Mouse (Mus musculus): ENCODE data around the gene Clmn. TPM values are rescaled to one million over a fixed set of nuclear protein-coding genes. Genes with fewer than 3 reads are reported as not detected.

Clmn gene
- polyA plus RNA-seq, 1 experiment from 2014 or later, result 2.9 TPM

GRCm38 (mm10) chr12:104822838-104823599, 41.9 kb downstream of the Clmn start:
- no peak overlapping the region for H3K4me3 ChIP-seq (ENCODE audit: low read depth, low read length)
- H3K36me3 ChIP-seq (ENCODE audit: control insufficient read depth, insufficient read depth, low read length), result no peaks in the 10 kb centered on the region
- H3K4me2 ChIP-seq (ENCODE audit: low read depth), result no peak overlapping the region
- H3K4me1 ChIP-seq (ENCODE audit: control insufficient read depth, insufficient read depth, low read length), result no peaks in the 10 kb centered on the region
- no peak overlapping the region for H3K9ac ChIP-seq (ENCODE audit: low read length)
- ATAC-seq (ENCODE audit: insufficient read depth, low FRiP score, low TSS enrichment), result no peak
- no peaks in the 10 kb centered on the region for H3K9me3 ChIP-seq (ENCODE audit: control insufficient read depth, low read length)
- H3K27ac ChIP-seq (ENCODE audit: low read depth, low read length), result no peak overlapping the region
- H3K27me3 ChIP-seq (ENCODE audit: control insufficient read depth, insufficient read depth, low read length), result no peaks in the 10 kb centered on the region
- 94% methylated on average over 10 of the region's 10 CpGs for WGBS
- no peak for DNase-seq (ENCODE audit: low spot score)

GRCm38 (mm10) chr12:104822151-104822550, 42.7 kb downstream of the Clmn start:
- no peaks in the 10 kb centered on the region for H3K9me3 ChIP-seq (ENCODE audit: control insufficient read depth, low read length)
- no peak overlapping the region for H3K9ac ChIP-seq (ENCODE audit: low read length)
- H3K4me3 ChIP-seq (ENCODE audit: low read depth, low read length), result no peak overlapping the region
- H3K27ac ChIP-seq (ENCODE audit: low read depth, low read length), result no peak overlapping the region
- DNase-seq (ENCODE audit: low spot score), result no peak
- H3K4me1 ChIP-seq (ENCODE audit: control insufficient read depth, insufficient read depth, low read length), result no peaks in the 10 kb centered on the region
- no peaks in the 10 kb centered on the region for H3K36me3 ChIP-seq (ENCODE audit: control insufficient read depth, insufficient read depth, low read length)
- no peak overlapping the region for H3K4me2 ChIP-seq (ENCODE audit: low read depth)
- ATAC-seq (ENCODE audit: insufficient read depth, low FRiP score, low TSS enrichment), result no peak
- H3K27me3 ChIP-seq (ENCODE audit: control insufficient read depth, insufficient read depth, low read length), result no peaks in the 10 kb centered on the region
- WGBS, result 66% methylated on average over 8 of the region's 8 CpGs

- Histone ChIP-seq H3K36me3 (ENCODE audit: control insufficient read depth, insufficient read depth, low read length) (no peaks in the 10 kb centered on the region), H3K9me3 (ENCODE audit: control insufficient read depth, low read length) (no peaks in the 10 kb centered on the region), H3K4me3 (ENCODE audit: low read depth, low read length) (no peak overlapping the region), H3K27ac (ENCODE audit: low read depth, low read length) (no peak overlapping the region), H3K9ac (ENCODE audit: low read length) (no peak overlapping the region), H3K27me3 (ENCODE audit: control insufficient read depth, insufficient read depth, low read length) (no peaks in the 10 kb centered on the region), H3K4me1 (ENCODE audit: control insufficient read depth, insufficient read depth, low read length) (no peaks in the 10 kb centered on the region), H3K4me2 (ENCODE audit: low read depth) (no peak overlapping the region)
- ATAC-seq (ENCODE audit: insufficient read depth, low FRiP score, low TSS enrichment), result no peak
- no peak for DNase-seq (ENCODE audit: low spot score)
- WGBS, result 66% methylated on average over 5 of the region's 5 CpGs
Measured at GRCm38 (mm10) chr12:104820061-104820460, 44.8 kb downstream of the Clmn start.

- H3K27ac ChIP-seq (ENCODE audit: low read depth, low read length), result no peak overlapping the region
- no peaks in the 10 kb centered on the region for H3K27me3 ChIP-seq (ENCODE audit: control insufficient read depth, insufficient read depth, low read length)
- no peaks in the 10 kb centered on the region for H3K4me1 ChIP-seq (ENCODE audit: control insufficient read depth, insufficient read depth, low read length)
- ATAC-seq (ENCODE audit: insufficient read depth, low FRiP score, low TSS enrichment) (no peak), DNase-seq (ENCODE audit: low spot score) (no peak)
- no peaks in the 10 kb centered on the region for H3K36me3 ChIP-seq (ENCODE audit: control insufficient read depth, insufficient read depth, low read length)
- 73% methylated on average over 8 of the region's 8 CpGs for whole genome bisulfite sequencing
- no peak overlapping the region for H3K4me3 ChIP-seq (ENCODE audit: low read depth, low read length)
- no peak overlapping the region for H3K4me2 ChIP-seq (ENCODE audit: low read depth)
- no peaks in the 10 kb centered on the region for H3K9me3 ChIP-seq (ENCODE audit: control insufficient read depth, low read length)
- no peak overlapping the region for H3K9ac ChIP-seq (ENCODE audit: low read length)
Measured at GRCm38 (mm10) chr12:104819050-104819449, 45.8 kb downstream of the Clmn start.

GRCm38 (mm10) chr12:104818057-104818456, 46.8 kb downstream of the Clmn start:
- ATAC-seq (ENCODE audit: insufficient read depth, low FRiP score, low TSS enrichment), result no peak
- Histone ChIP-seq H3K4me3 (ENCODE audit: low read depth, low read length) (no peak overlapping the region), H3K9ac (ENCODE audit: low read length) (no peak overlapping the region), H3K9me3 (ENCODE audit: control insufficient read depth, low read length) (no peaks in the 10 kb centered on the region), H3K27me3 (ENCODE audit: control insufficient read depth, insufficient read depth, low read length) (no peaks in the 10 kb centered on the region), H3K4me1 (ENCODE audit: control insufficient read depth, insufficient read depth, low read length) (no peaks in the 10 kb centered on the region), H3K4me2 (ENCODE audit: low read depth) (no peak overlapping the region), H3K36me3 (ENCODE audit: control insufficient read depth, insufficient read depth, low read length) (no peaks in the 10 kb centered on the region), H3K27ac (ENCODE audit: low read depth, low read length) (no peak overlapping the region)
- no peak for DNase-seq (ENCODE audit: low spot score)
- WGBS, result 74% methylated on average over 7 of the region's 7 CpGs

- H3K36me3 ChIP-seq (ENCODE audit: control insufficient read depth, insufficient read depth, low read length), result no peaks in the 10 kb centered on the region; the same call in 1 of the 2 replicates
- H3K27me3 ChIP-seq (ENCODE audit: control insufficient read depth, insufficient read depth, low read length), result no peaks in the 10 kb centered on the region
- no peak overlapping the region for H3K27ac ChIP-seq (ENCODE audit: low read depth, low read length)
- no peak overlapping the region for H3K4me3 ChIP-seq (ENCODE audit: low read depth, low read length)
- DNase-seq (ENCODE audit: low spot score) (no peak), ATAC-seq (ENCODE audit: insufficient read depth, low FRiP score, low TSS enrichment) (no peak)
- 19% methylated on average over 12 of the region's 12 CpGs for WGBS
- no peak overlapping the region for H3K9ac ChIP-seq (ENCODE audit: low read length)
- no peak overlapping the region for H3K4me2 ChIP-seq (ENCODE audit: low read depth)
- no peaks in the 10 kb centered on the region for H3K9me3 ChIP-seq (ENCODE audit: control insufficient read depth, low read length)
- no peaks in the 10 kb centered on the region for H3K4me1 ChIP-seq (ENCODE audit: control insufficient read depth, insufficient read depth, low read length)
Measured at GRCm38 (mm10) chr12:104817172-104817866, 47.6 kb downstream of the Clmn start.

GRCm38 (mm10) chr12:104814291-104814690, 50.6 kb downstream of the Clmn start:
- Histone ChIP-seq H3K9me3 (ENCODE audit: control insufficient read depth, low read length) (no peaks in the 10 kb centered on the region), H3K9ac (ENCODE audit: low read length) (no peak overlapping the region), H3K27me3 (ENCODE audit: control insufficient read depth, insufficient read depth, low read length) (no peaks in the 10 kb centered on the region), H3K36me3 (ENCODE audit: control insufficient read depth, insufficient read depth, low read length) (no peaks in the 10 kb centered on the region; the same call in 1 of the 2 replicates), H3K4me3 (ENCODE audit: low read depth, low read length) (no peak overlapping the region), H3K27ac (ENCODE audit: low read depth, low read length) (no peak overlapping the region), H3K4me1 (ENCODE audit: control insufficient read depth, insufficient read depth, low read length) (no peaks in the 10 kb centered on the region), H3K4me2 (ENCODE audit: low read depth) (no peak overlapping the region)
- WGBS, result 57% methylated on average over 7 of the region's 7 CpGs
- DNase-seq (ENCODE audit: low spot score) (no peak), ATAC-seq (ENCODE audit: insufficient read depth, low FRiP score, low TSS enrichment) (no peak)

- DNase-seq (ENCODE audit: low spot score), result no peak
- H3K9ac ChIP-seq (ENCODE audit: low read length), result no peak overlapping the region
- no peak for ATAC-seq (ENCODE audit: insufficient read depth, low FRiP score, low TSS enrichment)
- H3K4me2 ChIP-seq (ENCODE audit: low read depth), result no peak overlapping the region
- no peaks in the 10 kb centered on the region; the same call in 1 of the 2 replicates for H3K36me3 ChIP-seq (ENCODE audit: control insufficient read depth, insufficient read depth, low read length)
- H3K4me1 ChIP-seq (ENCODE audit: control insufficient read depth, insufficient read depth, low read length), result no peaks in the 10 kb centered on the region
- H3K27ac ChIP-seq (ENCODE audit: low read depth, low read length), result no peak overlapping the region
- H3K4me3 ChIP-seq (ENCODE audit: low read depth, low read length), result no peak overlapping the region
- no peaks in the 10 kb centered on the region for H3K9me3 ChIP-seq (ENCODE audit: control insufficient read depth, low read length)
- H3K27me3 ChIP-seq (ENCODE audit: control insufficient read depth, insufficient read depth, low read length), result no peaks in the 10 kb centered on the region
- 81% methylated on average over 13 of the region's 13 CpGs for WGBS
Measured at GRCm38 (mm10) chr12:104813762-104814161, 51.1 kb downstream of the Clmn start.

GRCm38 (mm10) chr12:104812711-104813110, 52.2 kb downstream of the Clmn start:
- Histone ChIP-seq H3K9me3 (ENCODE audit: control insufficient read depth, low read length) (no peaks in the 10 kb centered on the region), H3K4me1 (ENCODE audit: control insufficient read depth, insufficient read depth, low read length) (no peaks in the 10 kb centered on the region), H3K27me3 (ENCODE audit: control insufficient read depth, insufficient read depth, low read length) (no peaks in the 10 kb centered on the region), H3K4me2 (ENCODE audit: low read depth) (no peak overlapping the region), H3K36me3 (ENCODE audit: control insufficient read depth, insufficient read depth, low read length) (no peaks in the 10 kb centered on the region; the same call in 1 of the 2 replicates), H3K27ac (ENCODE audit: low read depth, low read length) (no peak overlapping the region), H3K9ac (ENCODE audit: low read length) (no peak overlapping the region), H3K4me3 (ENCODE audit: low read depth, low read length) (no peak overlapping the region)
- WGBS, result 77% methylated on average over 4 of the region's 4 CpGs
- DNase-seq (ENCODE audit: low spot score), result no peak
- ATAC-seq (ENCODE audit: insufficient read depth, low FRiP score, low TSS enrichment), result no peak
